Mouse (Mus musculus) liver, embryonic 14.5 days (tissue): ENCODE results near the gene Btbd11.

Source experiments
- CTCF ChIP-seq: IDR thresholded peaks from 2 replicates; pipeline ENCODE4 v1.5.1; 2016; ENCODE audit warnings: antibody characterized with exemption, low read depth, control low read depth
- EP300 ChIP-seq: IDR thresholded peaks from 2 replicates; pipeline ENCODE4 v1.6.1; 2016; ENCODE audit warnings: antibody characterized with exemption, low read depth

GRCm38 (mm10) chr10:85621067-85621466 is 234.5 kb downstream of the Btbd11 start:
- TF ChIP-seq EP300 (no peak), CTCF (no peak)
